8 mouse cellular contexts compared by ENCODE assay signal in the genomic region with DNA sequence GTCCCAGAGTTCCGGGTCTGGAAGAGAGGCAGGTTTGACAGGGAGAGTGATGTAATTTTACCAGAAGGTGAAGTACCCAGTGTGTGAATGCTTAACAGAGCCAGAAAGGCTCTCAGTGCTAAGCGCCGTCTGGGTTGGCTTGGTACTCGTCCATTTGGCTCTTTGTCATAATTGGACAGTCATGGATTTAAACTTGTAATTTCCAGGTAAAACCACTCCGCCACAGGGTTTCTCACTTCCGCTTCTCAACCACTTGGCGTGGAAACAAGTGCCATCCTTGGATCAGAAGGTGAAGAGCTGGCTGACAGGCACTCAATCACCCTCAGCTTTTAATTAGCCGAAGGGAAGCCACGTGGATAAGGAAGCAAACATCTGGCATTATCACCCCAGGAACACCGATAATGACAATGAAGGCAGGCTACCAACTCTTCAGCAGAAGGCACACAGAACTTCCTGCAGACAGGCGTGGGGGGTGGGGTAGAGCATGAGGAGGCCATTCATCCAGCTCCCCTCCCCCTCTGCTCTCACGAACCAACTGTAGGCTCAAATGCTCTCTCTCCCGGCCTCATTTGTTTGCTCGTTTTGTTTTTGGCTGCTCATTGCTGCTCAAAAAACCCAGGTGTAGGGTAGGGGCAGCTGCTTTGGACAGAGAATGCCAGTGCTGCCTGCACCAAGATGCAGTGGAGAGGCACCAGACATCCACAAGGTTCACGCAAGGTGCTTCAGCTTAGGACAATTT.
DNase-seq lines count a peak whose midpoint lies in the region; ATAC-seq lines count a peak whose summit lies in the region.

No protein-coding gene starts in this region.

- peaks cover 26% of the 10 kb centered on the region for H3K27me3 ChIP-seq in heart, embryonic 13.5 days (replicated peaks)
- no peaks in the 10 kb centered on the region for H3K27me3 ChIP-seq in forebrain, embryonic 13.5 days
- H3K27me3 ChIP-seq in limb, embryonic 12.5 days, result no peaks in the 10 kb centered on the region
- no peaks in the 10 kb centered on the region for H3K27me3 ChIP-seq in midbrain, embryonic 15.5 days (replicated peaks)

- peak overlapping the region; percentile 69 for H3K4me2 ChIP-seq in heart, embryonic 13.5 days
- peak overlapping the region; percentile 58 for H3K4me2 ChIP-seq in forebrain, embryonic 13.5 days
- H3K4me2 ChIP-seq in limb, embryonic 12.5 days, result peak overlapping the region; percentile 56
- H3K4me2 ChIP-seq in midbrain, embryonic 15.5 days, result peak overlapping the region; percentile 40

- ATAC-seq in heart, embryonic 13.5 days (ENCODE audit: extremely low read depth, insufficient number of reproducible peaks, low FRiP score, low TSS enrichment), result no peak
- peak; percentile 83 for ATAC-seq in forebrain, embryonic 13.5 days
- no peak for ATAC-seq in limb, embryonic 12.5 days (ENCODE audit: insufficient number of reproducible peaks, insufficient read depth, low FRiP score, low TSS enrichment, low read depth)
- ATAC-seq in midbrain, embryonic 15.5 days (replicated peaks), result peak; percentile 55
- no peak for ATAC-seq in erythroblast, adult 5-6 weeks (replicated peaks; ENCODE audit: low FRiP score, poor library complexity, severe bottlenecking)

- H3K36me3 ChIP-seq in heart, embryonic 13.5 days, result no peaks in the 10 kb centered on the region
- no peaks in the 10 kb centered on the region for H3K36me3 ChIP-seq in forebrain, embryonic 13.5 days (ENCODE audit: poor library complexity, severe bottlenecking)
- H3K36me3 ChIP-seq in limb, embryonic 12.5 days, result no peaks in the 10 kb centered on the region
- H3K36me3 ChIP-seq in midbrain, embryonic 15.5 days (replicated peaks), result no peaks in the 10 kb centered on the region

- no peaks in the 10 kb centered on the region for H3K9me3 ChIP-seq in heart, embryonic 13.5 days
- H3K9me3 ChIP-seq in forebrain, embryonic 13.5 days (replicated peaks), result no peaks in the 10 kb centered on the region
- no peaks in the 10 kb centered on the region for H3K9me3 ChIP-seq in limb, embryonic 12.5 days
- H3K9me3 ChIP-seq in midbrain, embryonic 15.5 days, result no peaks in the 10 kb centered on the region

- peak overlapping the region; percentile 54 for H3K9ac ChIP-seq in heart, embryonic 13.5 days
- peak overlapping the region; percentile 59 for H3K9ac ChIP-seq in forebrain, embryonic 13.5 days
- 0 out of 2 replicates have a peak overlapping the region, but pooled peaks have one; percentile 40 for H3K9ac ChIP-seq in limb, embryonic 12.5 days (replicated peaks)
- no peak overlapping the region for H3K9ac ChIP-seq in midbrain, embryonic 15.5 days

- no peak overlapping the region for H3K27ac ChIP-seq in heart, embryonic 13.5 days (replicated peaks)
- peak overlapping the region; percentile 91 for H3K27ac ChIP-seq in forebrain, embryonic 13.5 days
- peak overlapping the region; percentile 80 for H3K27ac ChIP-seq in limb, embryonic 12.5 days
- H3K27ac ChIP-seq in midbrain, embryonic 15.5 days, result peak overlapping the region; percentile 71

- intact Hi-C loops in heart, postnatal 36 days (cut with DNase I), result no loop called here

- peaks cover 36% of the 10 kb centered on the region for H3K4me1 ChIP-seq in heart, embryonic 13.5 days
- peaks cover 66% of the 10 kb centered on the region for H3K4me1 ChIP-seq in forebrain, embryonic 13.5 days
- H3K4me1 ChIP-seq in limb, embryonic 12.5 days (replicated peaks), result peaks cover 40% of the 10 kb centered on the region
- H3K4me1 ChIP-seq in midbrain, embryonic 15.5 days, result peaks cover 44% of the 10 kb centered on the region

- H3K4me3 ChIP-seq in heart, embryonic 13.5 days, result peak overlapping the region; percentile 34
- H3K4me3 ChIP-seq in forebrain, embryonic 13.5 days, result peak overlapping the region; percentile 27
- 0 out of 2 replicates have a peak overlapping the region, but pooled peaks have one; percentile 34 for H3K4me3 ChIP-seq in limb, embryonic 12.5 days (replicated peaks)
- H3K4me3 ChIP-seq in midbrain, embryonic 15.5 days, result peak overlapping the region; percentile 7

- no peak for DNase-seq in heart, postnatal 36 days
- DNase-seq in c-Kit-positive CD71-negative TER-119-negative erythroid progenitor cells, embryonic 14.5 days (ENCODE audit: low read depth), result peak; percentile 10
- no peak for DNase-seq in spleen, adult 12 weeks (ENCODE audit: low spot score)

- WGBS in heart, embryonic 13.5 days, result 15% methylated on average over 15 of the region's 15 CpGs
- 6% methylated on average over 15 of the region's 15 CpGs for WGBS in forebrain, embryonic 13.5 days
- WGBS in limb, embryonic 12.5 days, result 23% methylated on average over 15 of the region's 15 CpGs
- WGBS in midbrain, embryonic 15.5 days, result 15% methylated on average over 15 of the region's 15 CpGs

Comparison
In these comparisons a context has a peak if more than half of its experiments do, and no peak if none do; other contexts are left out.
1. ATAC-seq: peak in forebrain, embryonic 13.5 days (single experiment) and midbrain, embryonic 15.5 days (single experiment); none in heart, embryonic 13.5 days (single experiment), limb, embryonic 12.5 days (single experiment) and erythroblast, adult 5-6 weeks (single experiment).
2. Peak in every context shown above with its lines, with median percentiles within 50 percentile points of each other: H3K4me2 ChIP-seq and H3K4me3 ChIP-seq.